Mouse (Mus musculus): ENCODE measurements at regions not wholly inside any gene's neighbourhood (a gene's known extent, or its start where the extent isn't known, plus 50 kb on each side); places are given as distances from the start of the nearest gene placed in this dataset.
"Not testable (repeated sequence)": the region's sequence is repeated elsewhere in the genome, so short reads cannot be mapped to it uniquely, and the experiment has no call there.

DNA sequence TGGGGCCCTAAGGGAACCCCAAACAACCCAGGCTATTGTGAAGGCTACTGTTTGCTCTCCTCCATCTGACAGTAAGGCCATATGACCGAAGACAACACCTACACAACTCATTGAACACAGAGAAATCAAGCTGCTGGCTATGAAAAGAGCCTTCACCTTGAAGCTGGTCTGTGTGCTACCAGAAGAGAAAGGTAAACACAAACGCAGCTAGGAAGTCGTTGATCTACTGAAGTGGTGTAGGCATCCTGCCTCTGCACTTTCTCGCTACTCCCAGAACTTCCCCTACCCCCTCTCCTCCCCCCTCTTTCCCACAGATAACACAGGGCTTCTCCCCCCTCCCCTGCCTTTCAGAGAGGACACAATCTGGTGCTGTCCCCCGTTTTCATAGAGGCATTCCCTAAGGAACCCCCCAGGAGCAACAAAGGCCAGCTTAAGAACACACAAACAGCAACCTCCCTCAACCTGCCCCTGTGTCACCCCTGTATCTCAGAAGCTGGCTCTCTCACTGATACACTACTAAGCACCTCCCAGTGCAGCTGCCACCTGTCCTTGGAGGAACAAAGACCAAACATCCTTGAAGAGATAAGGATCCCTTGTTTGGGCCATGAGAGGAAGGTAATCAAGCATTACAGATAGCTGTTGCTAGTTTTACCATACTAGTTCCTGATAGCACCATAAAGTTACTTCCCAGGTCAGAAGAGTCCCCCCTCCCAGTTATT, 368.2 kb upstream of the Pkdcc start:
- H3K4me1 ChIP-seq = no peaks in the 10 kb centered on the region
- no peaks in the 10 kb centered on the region for H3K9me3 ChIP-seq
- no peak overlapping the region for H3K4me2 ChIP-seq
- no peak overlapping the region for H3K4me3 ChIP-seq (replicated peaks)
- no peak overlapping the region for H3K9ac ChIP-seq
- H3K27ac ChIP-seq = no peak overlapping the region
- ATAC-seq (ENCODE audit: low FRiP score) = no peak
- H3K27me3 ChIP-seq = no peaks in the 10 kb centered on the region
- no peaks in the 10 kb centered on the region for H3K36me3 ChIP-seq (replicated peaks)
- 63% methylated on average over 5 of the region's 5 CpGs for WGBS

DNA sequence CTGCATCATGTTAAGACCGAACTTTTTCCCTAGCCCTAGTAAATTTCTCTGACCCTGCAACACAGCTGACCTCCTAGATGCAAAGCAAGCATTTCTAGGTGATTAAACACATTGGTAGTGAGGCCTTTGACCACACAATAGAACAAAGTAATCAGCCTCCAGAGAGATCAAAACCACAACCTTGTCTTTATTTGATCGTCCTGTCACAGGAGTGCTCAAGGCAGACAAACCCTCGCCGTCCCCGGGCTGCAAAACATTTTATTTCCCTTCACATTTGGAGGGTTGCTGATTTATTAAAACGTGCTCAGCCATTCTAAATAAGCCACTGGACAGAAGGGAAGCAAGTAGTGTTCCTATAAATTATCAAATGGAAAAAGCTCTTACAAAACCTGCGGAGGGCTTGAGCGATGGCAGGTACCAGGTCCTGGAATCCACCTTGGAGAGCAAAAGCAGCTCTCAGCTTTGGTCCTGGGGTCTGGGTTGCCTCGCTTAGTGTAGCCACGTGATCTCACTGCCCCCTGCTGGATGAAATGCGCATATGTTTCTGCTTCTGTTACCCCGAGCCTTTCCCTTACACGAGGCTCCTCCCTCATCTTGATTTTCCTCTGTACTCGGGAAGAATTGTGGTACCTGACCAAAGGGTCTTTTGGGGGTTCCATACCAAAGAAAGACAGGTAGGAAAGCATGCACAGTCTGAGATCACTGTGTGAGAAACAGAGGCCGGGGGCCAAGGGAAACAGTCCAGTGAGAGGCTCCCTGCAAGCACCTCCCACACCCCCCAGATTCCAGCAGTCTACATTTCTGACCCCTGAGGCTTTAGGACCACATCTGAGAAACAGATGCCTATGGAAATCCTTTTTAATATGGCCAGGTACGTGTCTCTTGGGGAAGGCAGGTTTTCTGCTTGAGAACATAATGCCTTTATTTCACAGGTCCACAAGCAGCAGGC, 357.6 kb upstream of the Pkdcc start:
- Histone ChIP-seq H3K4me3 (replicated peaks) (no peak overlapping the region), H3K9ac (no peak overlapping the region), H3K9me3 (no peaks in the 10 kb centered on the region), H3K4me1 (peaks cover 6% of the 10 kb centered on the region; the same call in 1 of the 2 replicates), H3K27ac (no peak overlapping the region), H3K36me3 (replicated peaks) (no peaks in the 10 kb centered on the region), H3K4me2 (peak overlapping the region; percentile 37), H3K27me3 (no peaks in the 10 kb centered on the region)
- peak; percentile 97 for ATAC-seq (ENCODE audit: low FRiP score)
- WGBS = 11% methylated on average over 16 of the region's 16 CpGs

DNA sequence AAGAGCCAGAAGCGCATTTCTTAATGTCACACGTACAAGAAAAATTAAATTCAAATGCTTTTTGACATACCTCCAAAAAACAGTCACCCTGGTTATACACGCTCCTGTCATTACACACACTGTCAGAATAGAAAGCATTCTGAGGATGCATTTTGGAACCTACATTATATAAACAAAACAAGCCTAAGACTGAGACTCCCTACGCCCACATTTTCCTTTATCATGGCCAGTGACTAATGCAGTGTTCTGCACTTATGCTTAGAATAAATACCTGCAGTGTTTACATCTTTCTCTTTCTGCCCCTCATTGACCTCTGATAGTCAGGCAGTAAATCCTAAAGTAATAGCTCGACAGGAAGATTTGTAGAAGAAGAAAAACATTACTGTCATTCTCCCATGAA, 354.7 kb upstream of the Pkdcc start:
- Histone ChIP-seq H3K9me3 (no peaks in the 10 kb centered on the region), H3K9ac (no peak overlapping the region), H3K4me1 (peaks cover 6% of the 10 kb centered on the region; the same call in 1 of the 2 replicates), H3K4me2 (no peak overlapping the region), H3K4me3 (replicated peaks) (no peak overlapping the region), H3K36me3 (replicated peaks) (no peaks in the 10 kb centered on the region), H3K27me3 (no peaks in the 10 kb centered on the region), H3K27ac (no peak overlapping the region)
- 89% methylated on average over 5 of the region's 5 CpGs for WGBS
- no peak for ATAC-seq (ENCODE audit: low FRiP score)

DNA sequence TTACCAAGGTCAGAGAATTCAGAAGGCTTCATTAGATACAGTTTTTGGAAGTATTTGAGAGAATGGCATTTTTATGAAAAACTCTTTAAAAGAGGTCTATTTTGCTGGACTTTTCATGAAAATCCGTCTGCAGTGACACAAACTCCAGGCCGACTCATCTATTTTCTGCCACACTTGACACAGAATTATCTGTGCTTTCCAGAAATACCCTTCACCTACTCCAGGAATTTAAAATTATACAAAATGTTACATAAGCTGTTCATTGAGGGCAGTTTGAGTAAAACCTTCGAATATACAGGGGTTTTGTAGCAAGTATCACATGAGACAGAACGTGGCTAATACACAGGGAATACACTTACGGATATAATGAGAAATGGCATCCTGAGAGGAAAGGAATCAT, 354.1 kb upstream of the Pkdcc start:
- WGBS = 92% methylated on average over 5 of the region's 5 CpGs
- no peak overlapping the region for H3K4me2 ChIP-seq
- no peak for ATAC-seq (ENCODE audit: low FRiP score)

DNA sequence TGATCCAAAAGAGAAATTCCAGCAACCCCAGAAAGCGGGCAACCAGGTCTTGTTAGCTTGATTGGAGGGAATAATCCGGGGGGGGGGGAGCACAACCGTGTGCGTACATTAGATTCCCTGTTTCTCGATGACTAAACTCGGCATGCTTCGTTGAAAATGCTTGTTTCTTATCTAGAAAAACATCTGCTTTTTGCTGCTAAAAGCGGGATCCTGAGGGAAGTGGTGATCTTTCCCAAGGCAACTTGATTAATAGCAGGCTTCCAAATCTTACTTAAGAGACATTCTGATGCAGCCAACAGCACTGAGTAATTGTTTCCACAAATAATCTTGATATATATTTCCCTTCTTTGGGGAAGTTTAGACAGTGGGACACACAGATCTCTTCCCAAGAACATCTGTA, 338.0 kb upstream of the Pkdcc start:
- no peak overlapping the region for H3K4me3 ChIP-seq (replicated peaks)
- no peak overlapping the region for H3K9ac ChIP-seq
- no peaks in the 10 kb centered on the region for H3K36me3 ChIP-seq (replicated peaks)
- H3K4me2 ChIP-seq = no peak overlapping the region
- no peaks in the 10 kb centered on the region for H3K9me3 ChIP-seq
- H3K27ac ChIP-seq = no peak overlapping the region
- H3K4me1 ChIP-seq = no peaks in the 10 kb centered on the region
- WGBS = 94% methylated on average over 8 of the region's 8 CpGs
- H3K27me3 ChIP-seq = no peaks in the 10 kb centered on the region
- no peak for ATAC-seq (ENCODE audit: low FRiP score)

More for the DNA sequence above, 354.1 kb upstream of the Pkdcc start:
- H3K27ac ChIP-seq = no peak overlapping the region
- no peaks in the 10 kb centered on the region for H3K9me3 ChIP-seq
- H3K27me3 ChIP-seq = no peaks in the 10 kb centered on the region
- H3K4me3 ChIP-seq (replicated peaks) = no peak overlapping the region
- H3K36me3 ChIP-seq (replicated peaks) = no peaks in the 10 kb centered on the region
- no peak overlapping the region for H3K9ac ChIP-seq
- H3K4me1 ChIP-seq = peaks cover 6% of the 10 kb centered on the region; the same call in 1 of the 2 replicates

DNA sequence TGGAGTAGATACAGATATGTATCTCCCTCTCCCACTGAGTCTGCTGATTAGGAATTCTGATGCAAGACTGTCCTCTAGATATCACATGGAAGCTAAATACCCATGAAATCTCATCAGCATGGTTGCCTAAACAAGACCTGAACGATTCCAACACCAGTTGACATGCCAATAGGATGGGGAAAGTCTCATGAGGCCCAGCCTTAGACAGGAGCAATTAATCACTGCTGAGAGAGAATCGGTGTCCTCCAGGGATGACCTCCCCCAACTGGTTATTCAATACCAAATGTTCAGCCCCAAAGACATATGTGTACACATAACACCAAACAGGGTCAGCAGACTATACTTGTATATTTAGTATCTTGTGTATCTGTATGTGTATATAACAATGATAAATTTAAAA, 314.5 kb upstream of the Pkdcc start:
- no peak for ATAC-seq (ENCODE audit: low FRiP score)
- 81% methylated on average over 2 of the region's 2 CpGs for whole genome bisulfite sequencing
- Histone ChIP-seq H3K9me3 (no peaks in the 10 kb centered on the region), H3K27ac (no peak overlapping the region), H3K4me2 (no peak overlapping the region), H3K27me3 (no peaks in the 10 kb centered on the region), H3K9ac (no peak overlapping the region), H3K4me3 (replicated peaks) (no peak overlapping the region), H3K4me1 (no peaks in the 10 kb centered on the region), H3K36me3 (replicated peaks) (no peaks in the 10 kb centered on the region)

DNA sequence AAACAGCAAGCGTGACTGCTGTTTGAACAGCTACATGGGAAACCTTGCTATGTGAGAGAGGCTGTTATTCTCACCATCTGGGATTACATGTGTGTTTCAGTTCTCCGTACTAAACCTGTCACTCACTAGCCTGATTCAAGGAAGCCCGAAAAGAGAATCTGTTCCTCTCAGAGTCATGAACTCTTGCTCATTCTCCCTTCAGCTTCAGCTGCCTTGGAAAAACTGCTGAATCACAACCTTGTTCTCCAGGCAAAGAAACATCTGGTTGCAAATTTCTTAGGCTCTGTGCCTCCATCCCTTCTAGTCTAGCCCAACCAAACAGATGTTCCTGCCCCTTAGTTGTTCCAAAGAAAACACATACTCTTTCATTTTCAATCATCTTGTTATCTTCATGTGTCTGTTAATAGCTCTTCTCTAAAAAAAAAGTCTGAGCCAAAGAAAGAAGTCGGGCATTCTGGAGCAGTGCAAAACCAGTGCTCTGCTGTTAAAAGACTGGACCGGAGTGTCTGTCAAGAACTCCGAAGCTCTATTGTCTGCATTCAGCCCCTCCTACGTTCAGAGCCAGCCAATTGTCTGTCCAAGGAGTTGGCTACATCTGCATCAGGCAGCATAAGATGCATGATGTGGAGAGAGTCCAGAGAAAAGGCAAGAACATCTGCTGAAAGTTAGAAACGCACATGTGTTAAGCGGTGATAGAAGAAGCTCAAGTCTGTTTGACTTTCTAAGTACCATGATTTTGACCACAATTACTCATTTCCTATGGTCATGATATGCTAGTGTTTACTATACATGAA, 313.8 kb upstream of the Pkdcc start:
- WGBS = 73% methylated on average over 9 of the region's 9 CpGs
- ATAC-seq (ENCODE audit: low FRiP score) = no peak
- H3K4me3 ChIP-seq (replicated peaks) = no peak overlapping the region

DNA sequence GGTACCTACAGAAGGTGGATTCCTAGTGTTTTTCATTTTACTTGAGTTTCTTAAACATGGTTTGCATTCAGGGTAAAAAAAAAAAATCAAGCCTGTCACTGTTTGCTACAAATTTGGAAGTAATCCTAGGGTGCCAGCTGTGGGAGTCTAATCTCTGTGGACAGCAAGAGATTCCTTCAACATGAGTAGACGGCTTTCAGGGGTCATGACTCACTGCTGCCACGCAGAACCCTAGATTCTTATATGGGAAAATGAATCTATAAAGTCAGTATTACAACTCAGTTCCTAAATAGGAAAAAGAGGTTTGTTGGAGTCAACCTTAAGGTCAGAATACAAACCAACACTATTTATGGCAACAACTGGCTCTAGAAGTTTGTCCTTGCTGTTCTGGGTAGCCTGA, 310.1 kb upstream of the Pkdcc start:
- H3K4me1 ChIP-seq = no peaks in the 10 kb centered on the region
- 89% methylated on average over 2 of the region's 2 CpGs for WGBS
- H3K27me3 ChIP-seq = no peaks in the 10 kb centered on the region
- no peak for ATAC-seq (ENCODE audit: low FRiP score)
- H3K9ac ChIP-seq = no peak overlapping the region
- H3K4me2 ChIP-seq = no peak overlapping the region
- no peaks in the 10 kb centered on the region for H3K9me3 ChIP-seq
- no peak overlapping the region for H3K27ac ChIP-seq
- H3K36me3 ChIP-seq (replicated peaks) = no peaks in the 10 kb centered on the region
- no peak overlapping the region for H3K4me3 ChIP-seq (replicated peaks)

More for the DNA sequence above, 313.8 kb upstream of the Pkdcc start:
- Histone ChIP-seq H3K9ac (no peak overlapping the region), H3K27me3 (no peaks in the 10 kb centered on the region), H3K27ac (no peak overlapping the region), H3K4me1 (no peaks in the 10 kb centered on the region), H3K9me3 (no peaks in the 10 kb centered on the region), H3K36me3 (replicated peaks) (no peaks in the 10 kb centered on the region), H3K4me2 (no peak overlapping the region)

DNA sequence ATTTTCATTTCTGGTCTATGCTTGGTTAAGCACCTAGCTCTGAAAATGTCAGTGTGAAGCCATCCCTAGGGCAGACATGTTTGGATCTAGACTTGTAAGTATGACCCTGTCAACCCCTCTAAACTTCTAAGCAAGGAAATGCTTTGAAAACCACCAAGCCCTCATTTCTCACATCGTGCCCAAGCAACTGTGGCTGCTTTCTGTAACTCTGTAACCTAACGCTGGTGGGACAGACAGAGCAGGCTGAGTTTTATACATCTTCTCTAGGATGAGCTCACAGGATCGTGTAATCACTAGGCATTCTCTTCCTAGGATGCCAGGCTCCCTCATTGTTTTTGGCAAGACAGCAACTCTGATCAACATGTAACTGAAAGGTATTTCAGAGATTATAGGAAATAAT, 309.6 kb upstream of the Pkdcc start:
- H3K9me3 ChIP-seq = no peaks in the 10 kb centered on the region
- no peaks in the 10 kb centered on the region for H3K4me1 ChIP-seq
- no peak overlapping the region for H3K9ac ChIP-seq
- H3K27ac ChIP-seq = no peak overlapping the region
- H3K27me3 ChIP-seq = no peaks in the 10 kb centered on the region
- no peak overlapping the region for H3K4me3 ChIP-seq (replicated peaks)
- no peak for ATAC-seq (ENCODE audit: low FRiP score)
- no peaks in the 10 kb centered on the region for H3K36me3 ChIP-seq (replicated peaks)
- 83% methylated on average over 3 of the region's 3 CpGs for WGBS
- no peak overlapping the region for H3K4me2 ChIP-seq

DNA sequence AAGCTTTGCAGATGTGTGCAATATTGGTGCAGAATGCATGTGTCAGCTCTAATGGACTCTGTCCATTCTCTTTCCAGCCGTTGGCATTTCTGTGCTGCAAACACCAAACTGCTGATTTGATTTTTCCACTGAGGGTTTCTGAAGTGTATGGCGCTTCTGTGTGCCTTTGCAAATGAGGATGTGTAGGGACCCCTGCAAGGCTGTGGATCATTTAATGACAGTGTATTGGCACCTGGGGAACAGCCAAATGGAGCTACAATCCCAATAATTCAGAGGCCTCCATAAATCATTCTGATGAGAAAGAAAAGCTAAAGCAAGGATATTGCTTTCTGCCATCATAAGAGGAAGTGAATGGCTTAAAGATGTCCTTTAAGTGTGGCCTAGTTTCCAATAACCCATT, 305.9 kb upstream of the Pkdcc start:
- Histone ChIP-seq H3K9me3 (no peaks in the 10 kb centered on the region), H3K36me3 (replicated peaks) (no peaks in the 10 kb centered on the region), H3K4me2 (no peak overlapping the region), H3K27me3 (no peaks in the 10 kb centered on the region), H3K9ac (no peak overlapping the region), H3K4me3 (replicated peaks) (no peak overlapping the region), H3K4me1 (no peaks in the 10 kb centered on the region), H3K27ac (no peak overlapping the region)
- no peak for ATAC-seq (ENCODE audit: low FRiP score)
- WGBS = 53% methylated on average over 2 of the region's 2 CpGs

DNA sequence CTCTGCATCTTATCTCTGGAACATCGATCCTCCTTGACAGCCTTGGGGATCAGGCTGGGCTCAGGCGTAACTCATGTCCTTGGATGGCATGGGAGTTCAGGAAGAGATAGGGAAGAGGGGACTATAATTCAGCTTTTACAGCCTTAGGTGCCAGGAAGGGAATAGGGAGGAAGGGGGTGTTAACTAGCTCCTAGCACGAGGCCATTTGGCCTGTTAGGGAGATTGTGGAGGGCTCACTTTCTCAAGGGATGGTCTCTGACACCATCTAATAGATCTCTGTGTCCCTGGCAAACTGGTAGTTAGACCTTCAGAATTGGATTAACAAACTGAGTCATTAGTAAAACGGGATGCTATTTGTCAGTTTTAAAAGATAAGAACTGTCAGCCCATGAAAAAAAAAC, 292.1 kb upstream of the Pkdcc start:
- WGBS = 90% methylated on average over 4 of the region's 4 CpGs

DNA sequence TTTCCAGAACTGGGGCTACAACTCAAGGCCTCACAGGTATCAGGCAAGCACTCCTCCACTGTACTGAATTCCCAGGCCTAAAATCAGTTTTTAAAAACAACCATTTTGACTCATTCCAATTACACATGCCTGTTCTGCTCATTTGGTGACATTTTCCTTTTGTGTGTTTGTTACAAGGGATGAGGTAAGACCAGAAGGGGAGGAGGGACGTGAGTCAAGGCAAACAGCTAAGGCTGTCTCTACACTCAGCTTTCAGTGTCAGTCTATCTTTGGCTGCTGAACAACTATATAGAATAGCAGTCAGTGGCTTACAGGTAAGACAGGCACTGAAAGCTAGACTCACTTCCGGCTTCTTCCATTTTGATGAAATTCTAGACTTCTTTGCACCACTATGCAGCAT, 289.3 kb upstream of the Pkdcc start:
- Histone ChIP-seq H3K36me3 (replicated peaks) (no peaks in the 10 kb centered on the region), H3K27ac (no peak overlapping the region), H3K27me3 (no peaks in the 10 kb centered on the region), H3K4me3 (replicated peaks) (no peak overlapping the region), H3K9ac (no peak overlapping the region), H3K9me3 (no peaks in the 10 kb centered on the region), H3K4me2 (no peak overlapping the region), H3K4me1 (0 out of 2 replicates have a peak, but pooled peaks cover 3% of the 10 kb centered on the region)
- no peak for ATAC-seq (ENCODE audit: low FRiP score)
- WGBS = 77% methylated on average over 2 of the region's 2 CpGs

More for the DNA sequence above, 292.1 kb upstream of the Pkdcc start:
- H3K9me3 ChIP-seq; H3K27ac ChIP-seq; H3K4me3 ChIP-seq (replicated peaks); H3K4me1 ChIP-seq; ATAC-seq (ENCODE audit: low FRiP score); H3K36me3 ChIP-seq (replicated peaks); H3K4me2 ChIP-seq; H3K27me3 ChIP-seq; H3K9ac ChIP-seq: not testable (repeated sequence)

Measured in forebrain, embryonic 12.5 days (tissue).